Mouse (Mus musculus) kidney, adult 2 months (tissue): ENCODE measurements around the gene Kctd5. TPM values are rescaled to one million over a fixed set of nuclear protein-coding genes. Genes with fewer than 3 reads are reported as not detected.

Experiments used
- DNase-seq: peaks from one replicate; pipeline ENCODE4 v3.0.0; 2021
- H3K27ac ChIP-seq: fragments of 200-500 bp; 2 replicates; pipeline ENCODE4 v1.5.1; 2012; ENCODE audit warnings: low read depth, low read length, control low read depth, inconsistent platforms; ENCODE audit not compliant: insufficient read depth
- H3K27me3 ChIP-seq: fragments of 200-500 bp; replicated peaks from 2 replicates; pipeline ENCODE4 v1.6.1; 2012; ENCODE audit warnings: mild to moderate bottlenecking, moderate library complexity, low read length, inconsistent platforms; ENCODE audit not compliant: control insufficient read depth, insufficient read depth
- H3K36me3 ChIP-seq: fragments of 200-500 bp; 2 replicates; pipeline ENCODE4 v1.6.1; 2012; ENCODE audit warnings: mild to moderate bottlenecking, moderate library complexity, low read length, inconsistent platforms; ENCODE audit not compliant: control insufficient read depth, insufficient read depth
- H3K4me1 ChIP-seq: fragments of 200-500 bp; 2 replicates; pipeline ENCODE4 v1.6.1; 2011; ENCODE audit warnings: low read length; ENCODE audit not compliant: control insufficient read depth, insufficient read depth
- H3K4me3 ChIP-seq: fragments of 200-500 bp; 2 replicates; pipeline ENCODE4 v1.5.1; 2011; ENCODE audit warnings: mild to moderate bottlenecking, low read depth, low read length, control low read depth; ENCODE audit not compliant: insufficient read depth
- CTCF ChIP-seq: fragments of 200-500 bp; conservative IDR thresholded peaks from 2 replicates; pipeline ENCODE4 v1.5.1; 2011; ENCODE audit warnings: low read depth, mild to moderate bottlenecking, control low read depth, low read length, moderate library complexity, mixed read lengths; ENCODE audit not compliant: insufficient read depth, insufficient read length
- POLR2A ChIP-seq: fragments of 200-500 bp; IDR thresholded peaks from one replicate; pipeline ENCODE4 v1.6.1; 2011; ENCODE audit warnings: low read depth, low read length, control low read depth
- WGBS: fragments of 180-500 bp; shearing (Covaris S2); methylation state at CpG from one replicate; pipeline ENCODE4 v1.1.7; 2018; 5-methylcytosine and 5-hydroxymethylcytosine counted together
- polyA plus RNA-seq: library from polyadenylated mRNA; depleted of rRNA; stranded (reverse); fragments of >200 nt; gene quantifications from 2 replicates; pipeline ENCODE4 v1.2.3, GENCODE M21; 2012

Gene Kctd5
- polyA plus RNA-seq, 1 experiment, result 16.1 TPM

- Histone ChIP-seq H3K27ac (no peak overlapping the region), H3K4me1 (no peaks in the 10 kb centered on the region), H3K4me3 (no peak overlapping the region), H3K36me3 (no peaks in the 10 kb centered on the region), H3K27me3 (no peaks in the 10 kb centered on the region)
- TF ChIP-seq POLR2A, result no peak
- TF ChIP-seq CTCF, result no peak
- DNase-seq, result peak; percentile 47
- WGBS, result 76% methylated on average over 14 of the region's 14 CpGs
Measured at GRCm38 (mm10) chr17:24056636-24057625, 16.4 kb downstream of the Kctd5 start.

GRCm38 (mm10) chr17:24049008-24049407, 24.3 kb downstream of the Kctd5 start:
- TF ChIP-seq CTCF (no peak), POLR2A (no peak)
- Histone ChIP-seq H3K27ac (no peak overlapping the region), H3K36me3 (no peaks in the 10 kb centered on the region), H3K27me3 (no peaks in the 10 kb centered on the region), H3K4me3 (no peak overlapping the region), H3K4me1 (no peaks in the 10 kb centered on the region)
- WGBS, result 90% methylated on average over 8 of the region's 8 CpGs
- DNase-seq, result no peak

GRCm38 (mm10) chr17:24048053-24048452, 25.2 kb downstream of the Kctd5 start:
- TF ChIP-seq CTCF, result no peak
- TF ChIP-seq POLR2A, result no peak
- H3K36me3 ChIP-seq, result no peaks in the 10 kb centered on the region

GRCm38 (mm10) chr17:24046026-24046425, 27.3 kb downstream of the Kctd5 start:
- no peaks in the 10 kb centered on the region for H3K27me3 ChIP-seq
- no peak overlapping the region for H3K4me3 ChIP-seq
- DNase-seq, result no peak
- H3K36me3 ChIP-seq, result no peaks in the 10 kb centered on the region
- WGBS, result 35% methylated on average over 5 of the region's 5 CpGs
- no peak overlapping the region for H3K27ac ChIP-seq
- H3K4me1 ChIP-seq, result no peaks in the 10 kb centered on the region
- TF ChIP-seq POLR2A (no peak), CTCF (no peak)

More at GRCm38 (mm10) chr17:24048053-24048452, 25.2 kb downstream of the Kctd5 start:
- WGBS, result 75% methylated on average over 5 of the region's 5 CpGs
- H3K4me1 ChIP-seq, result no peaks in the 10 kb centered on the region
- H3K4me3 ChIP-seq, result no peak overlapping the region
- H3K27me3 ChIP-seq, result no peaks in the 10 kb centered on the region
- DNase-seq, result peak; percentile 32
- no peak overlapping the region for H3K27ac ChIP-seq

- H3K36me3 ChIP-seq, result no peaks in the 10 kb centered on the region
- DNase-seq, result no peak
- TF ChIP-seq CTCF (no peak), POLR2A (no peak)
- H3K4me1 ChIP-seq, result no peaks in the 10 kb centered on the region
- H3K27me3 ChIP-seq, result no peaks in the 10 kb centered on the region
- H3K27ac ChIP-seq, result no peak overlapping the region
- no peak overlapping the region for H3K4me3 ChIP-seq
- WGBS, result 79% methylated on average over 10 of the region's 10 CpGs
Measured at GRCm38 (mm10) chr17:24045608-24046007, 27.7 kb downstream of the Kctd5 start.

- Histone ChIP-seq H3K27me3 (no peaks in the 10 kb centered on the region), H3K27ac (no peak overlapping the region), H3K4me3 (no peak overlapping the region), H3K4me1 (no peaks in the 10 kb centered on the region), H3K36me3 (no peaks in the 10 kb centered on the region)
- TF ChIP-seq CTCF, result no peak
- no peak for TF ChIP-seq POLR2A
- no peak for DNase-seq
- whole genome bisulfite sequencing, result 39% methylated on average over 5 of the region's 5 CpGs
Measured at GRCm38 (mm10) chr17:24044482-24044881, 28.8 kb downstream of the Kctd5 start.

GRCm38 (mm10) chr17:24037844-24038243, 35.4 kb downstream of the Kctd5 start, which contains the start of gene Prss27:
Prss27 (plus strand) TSS chr17:24038144.
- no peak for DNase-seq
- H3K4me1 ChIP-seq, result no peaks in the 10 kb centered on the region
- TF ChIP-seq POLR2A (no peak), CTCF (no peak)
- 65% methylated on average over 4 of the region's 4 CpGs for WGBS
- no peak within 1 kb of the TSS for H3K4me3 ChIP-seq
- H3K27ac ChIP-seq, result no peak within 1 kb of the TSS
- no peaks in the 10 kb centered on the region for H3K27me3 ChIP-seq
- H3K36me3 ChIP-seq, result no peaks in the 10 kb centered on the region
